Mouse (Mus musculus) midbrain, postnatal 0 days (tissue): Measurements from ENCODE around the gene Krt25. TPM values are rescaled to one million over a fixed set of nuclear protein-coding genes. Genes with fewer than 3 reads are reported as not detected.

Source experiments
- ATAC-seq: fragments of 200-750 bp; cut with Nextera tagmentation; 2 replicates; pipeline ENCODE4 v1.8.0; 2017; ENCODE audit warnings: moderate number of reproducible peaks, mild to moderate bottlenecking, moderate TSS enrichment, moderate library complexity; ENCODE audit not compliant: low FRiP score
- DNase-seq: peaks from one replicate; pipeline ENCODE4 v3.0.0-alpha.2; 2015; ENCODE audit warnings: low spot score
- H3K27ac ChIP-seq: fragments of 300-500 bp; sonication (generic); 2 replicates; pipeline ENCODE4 v1.5.1; 2014; ENCODE audit warnings: low read depth, mild to moderate bottlenecking, low read length, mixed read lengths
- H3K27me3 ChIP-seq: fragments of 300-500 bp; sonication (generic); 2 replicates; pipeline ENCODE4 v1.6.1; 2014; ENCODE audit warnings: low read length, control low read depth, mixed read lengths; ENCODE audit not compliant: insufficient read depth
- H3K36me3 ChIP-seq: fragments of 300-500 bp; sonication (generic); 2 replicates; pipeline ENCODE4 v1.6.1; 2014; ENCODE audit warnings: low read length, control low read depth, mixed read lengths; ENCODE audit not compliant: insufficient read depth
- H3K4me1 ChIP-seq: fragments of 300-500 bp; sonication (generic); 2 replicates; pipeline ENCODE4 v1.6.1; 2014; ENCODE audit warnings: mild to moderate bottlenecking, control low read depth, antibody characterized with exemption, low read length, mixed read lengths; ENCODE audit not compliant: insufficient read depth
- H3K4me2 ChIP-seq: fragments of 300-500 bp; sonication (generic); 2 replicates; pipeline ENCODE4 v1.6.1; 2014; ENCODE audit warnings: low read depth, mild to moderate bottlenecking, low read length, mixed read lengths; ENCODE audit not compliant: poor library complexity, severe bottlenecking
- H3K4me3 ChIP-seq: fragments of 300-500 bp; sonication (generic); 2 replicates; pipeline ENCODE4 v1.5.1; 2014; ENCODE audit warnings: low read depth, mild to moderate bottlenecking, low read length, moderate library complexity
- H3K9ac ChIP-seq: fragments of 300-500 bp; sonication (generic); replicated peaks from 2 replicates; pipeline ENCODE4 v1.6.1; 2014; ENCODE audit warnings: mild to moderate bottlenecking, low read length, moderate library complexity, mixed read lengths; ENCODE audit not compliant: poor library complexity, severe bottlenecking
- H3K9me3 ChIP-seq: fragments of 300-500 bp; sonication (generic); 2 replicates; pipeline ENCODE4 v1.6.1; 2016; ENCODE audit warnings: low read length, control low read depth
- CTCF ChIP-seq: IDR thresholded peaks from 2 replicates; pipeline ENCODE4 v1.5.1; 2016; ENCODE audit warnings: antibody characterized with exemption, mild to moderate bottlenecking
- WGBS: fragments of 180-500 bp; shearing (Covaris S2); extraction: QIAGEN DNeasy Blood & Tissue Kit; methylation state at CpG from one replicate; pipeline ENCODE4 v1.1.7; 2014; 5-methylcytosine and 5-hydroxymethylcytosine counted together
- polyA plus RNA-seq: library from polyadenylated mRNA; unstranded; fragments of >200 nt; fragmentation: Nextera tagmentation; extraction: Ambion mirVana; gene quantifications from 2 replicates; pipeline ENCODE4 v1.2.1, GENCODE M21; 2015
- total RNA-seq: library from RNA; depleted of rRNA; stranded (reverse); fragments of >200 nt; gene quantifications from 2 replicates; pipeline ENCODE4 v1.2.3, GENCODE M21; 2014

Gene Krt25
- total and polyA plus RNA-seq, 2 experiments from 2014 or later = 0.11 to 0.54 TPM

GRCm38 (mm10) chr11:99319127-99319526, 3.6 kb downstream of the Krt25 start:
- Histone ChIP-seq H3K27ac (no peak overlapping the region), H3K36me3 (no peaks in the 10 kb centered on the region), H3K4me2 (no peak overlapping the region), H3K9me3 (no peaks in the 10 kb centered on the region), H3K4me1 (no peaks in the 10 kb centered on the region), H3K4me3 (no peak overlapping the region), H3K9ac (no peak overlapping the region), H3K27me3 (no peaks in the 10 kb centered on the region)
- ATAC-seq (no peak), DNase-seq (no peak)
- 72% methylated on average over 9 of the region's 9 CpGs for WGBS
- no peak for TF ChIP-seq CTCF

- ATAC-seq (no peak), DNase-seq (no peak)
- H3K27ac ChIP-seq = no peak overlapping the region
- WGBS = 29% methylated on average over 8 of the region's 8 CpGs
- no peak overlapping the region for H3K9ac ChIP-seq
- no peaks in the 10 kb centered on the region for H3K36me3 ChIP-seq
- H3K4me3 ChIP-seq = no peak overlapping the region
- TF ChIP-seq CTCF = no peak
- no peaks in the 10 kb centered on the region for H3K4me1 ChIP-seq
- H3K9me3 ChIP-seq = no peaks in the 10 kb centered on the region
- H3K27me3 ChIP-seq = no peaks in the 10 kb centered on the region
- H3K4me2 ChIP-seq = no peak overlapping the region
Measured at GRCm38 (mm10) chr11:99316543-99316942, 6.2 kb downstream of the Krt25 start.

GRCm38 (mm10) chr11:99314594-99314993, 8.2 kb downstream of the Krt25 start:
- no peaks in the 10 kb centered on the region for H3K9me3 ChIP-seq
- H3K4me3 ChIP-seq = no peak overlapping the region
- H3K4me1 ChIP-seq = no peaks in the 10 kb centered on the region
- ATAC-seq = no peak
- no peak overlapping the region for H3K4me2 ChIP-seq
- no peaks in the 10 kb centered on the region for H3K36me3 ChIP-seq
- H3K27ac ChIP-seq = no peak overlapping the region
- WGBS = 87% methylated on average over 2 of the region's 2 CpGs
- TF ChIP-seq CTCF = no peak
- DNase-seq = no peak
- no peaks in the 10 kb centered on the region for H3K27me3 ChIP-seq
- H3K9ac ChIP-seq = no peak overlapping the region

- Histone ChIP-seq H3K27me3 (no peaks in the 10 kb centered on the region), H3K27ac (no peak overlapping the region), H3K9me3 (no peaks in the 10 kb centered on the region), H3K4me2 (no peak overlapping the region), H3K9ac (no peak overlapping the region), H3K36me3 (no peaks in the 10 kb centered on the region), H3K4me1 (no peaks in the 10 kb centered on the region), H3K4me3 (no peak overlapping the region)
- ATAC-seq (no peak), DNase-seq (peak; percentile 58)
- WGBS = 100% methylated on average over 1 of the region's 1 CpGs
- TF ChIP-seq CTCF = peak; percentile 72
Measured at GRCm38 (mm10) chr11:99310882-99311281, 11.9 kb downstream of the Krt25 start.

- H3K4me3 ChIP-seq = no peak overlapping the region
- H3K27ac ChIP-seq = no peak overlapping the region
- peak; percentile 86 for TF ChIP-seq CTCF
- no peak overlapping the region for H3K9ac ChIP-seq
- 36% methylated on average over 2 of the region's 2 CpGs for WGBS
- no peaks in the 10 kb centered on the region for H3K36me3 ChIP-seq
- no peaks in the 10 kb centered on the region for H3K9me3 ChIP-seq
- DNase-seq (peak; percentile 72), ATAC-seq (no peak)
- H3K4me2 ChIP-seq = no peak overlapping the region
- H3K4me1 ChIP-seq = no peaks in the 10 kb centered on the region
- H3K27me3 ChIP-seq = no peaks in the 10 kb centered on the region
Measured at GRCm38 (mm10) chr11:99307579-99307978, 15.2 kb downstream of the Krt25 start.

GRCm38 (mm10) chr11:99295039-99295438, 27.7 kb downstream of the Krt25 start:
- peak; percentile 73 for TF ChIP-seq CTCF
- H3K9me3 ChIP-seq = no peaks in the 10 kb centered on the region
- ATAC-seq (no peak), DNase-seq (peak; percentile 51)
- no peak overlapping the region for H3K4me3 ChIP-seq
- no peak overlapping the region for H3K4me2 ChIP-seq
- H3K36me3 ChIP-seq = no peaks in the 10 kb centered on the region
- 61% methylated on average over 5 of the region's 5 CpGs for WGBS
- no peaks in the 10 kb centered on the region for H3K4me1 ChIP-seq
- H3K9ac ChIP-seq = no peak overlapping the region
- H3K27ac ChIP-seq = no peak overlapping the region
- H3K27me3 ChIP-seq = no peaks in the 10 kb centered on the region

- no peak overlapping the region for H3K9ac ChIP-seq
- no peaks in the 10 kb centered on the region for H3K4me1 ChIP-seq
- peak; percentile 61 for DNase-seq
- peak; percentile 78 for TF ChIP-seq CTCF
- no peak for ATAC-seq
- no peaks in the 10 kb centered on the region for H3K9me3 ChIP-seq
- no peak overlapping the region for H3K4me2 ChIP-seq
- H3K36me3 ChIP-seq = no peaks in the 10 kb centered on the region
- whole genome bisulfite sequencing = 59% methylated on average over 5 of the region's 5 CpGs
- H3K4me3 ChIP-seq = no peak overlapping the region
- no peaks in the 10 kb centered on the region for H3K27me3 ChIP-seq
- no peak overlapping the region for H3K27ac ChIP-seq
Measured at GRCm38 (mm10) chr11:99292846-99293245, 29.9 kb downstream of the Krt25 start.
